Mouse (Mus musculus) CH12.LX (cell line): ENCODE data around the gene Kctd8. TPM values are rescaled to one million over a fixed set of nuclear protein-coding genes. Genes with fewer than 3 reads are reported as not detected.
"Not testable (repeated sequence)": the region's sequence is repeated elsewhere in the genome, so short reads cannot be mapped to it uniquely, and the experiment has no call there.

Source experiments
- DNase-seq: peaks from one replicate; pipeline ENCODE4 v3.0.0-alpha.2; 2013; ENCODE audit errors: extremely low read depth
- H3K27ac ChIP-seq: 2 replicates; pipeline ENCODE4 v1.5.1; 2012; ENCODE audit warnings: low read depth, mild to moderate bottlenecking, control low read depth, moderate library complexity; ENCODE audit not compliant: insufficient read depth
- H3K27me3 ChIP-seq: replicated peaks from 2 replicates; pipeline ENCODE3; 2012; ENCODE audit warnings: inconsistent platforms
- H3K36me3 ChIP-seq, 2 experiments: replicated peaks in 1 of 2; 2 replicates each; pipeline versions ENCODE3 to v1.6.1; 2012; ENCODE audit warnings: inconsistent platforms in 1 of 2, low read length in 1 of 2, mild to moderate bottlenecking in 1 of 2, mixed read lengths in 1 of 2, moderate library complexity in 1 of 2; ENCODE audit not compliant: control insufficient read depth in 1 of 2, insufficient read depth in 1 of 2
- H3K4me1 ChIP-seq, 2 experiments: 2 replicates each; pipeline ENCODE4 v1.6.1; 2012; ENCODE audit warnings: inconsistent platforms in 1 of 2, moderate library complexity in 1 of 2; ENCODE audit not compliant: insufficient read depth in 2 of 2, control insufficient read depth in 1 of 2
- H3K4me2 ChIP-seq: 2 replicates; pipeline ENCODE4 v1.6.1; 2012; ENCODE audit warnings: low read depth, mild to moderate bottlenecking, control low read depth; ENCODE audit not compliant: poor library complexity, insufficient read depth, severe bottlenecking
- H3K4me3 ChIP-seq, 3 experiments: fragments of 150-350 bp in 1 of 3; sonication (generic) in 1 of 3; replicated peaks in 1 of 3; 2 replicates each; pipeline versions ENCODE3 to v1.5.1; 2011 to 2012; ENCODE audit warnings: low read depth in 2 of 3, low read length in 2 of 3, mild to moderate bottlenecking in 2 of 3, moderate library complexity in 2 of 3, control low read depth in 1 of 3, improper control_type of control experiment in 1 of 3, inconsistent platforms in 1 of 3, mixed read lengths in 1 of 3; ENCODE audit not compliant: poor library complexity in 1 of 3
- H3K79me2 ChIP-seq: replicated peaks from 2 replicates; pipeline ENCODE4 v1.6.1; 2012; ENCODE audit warnings: mild to moderate bottlenecking, moderate library complexity; ENCODE audit not compliant: control insufficient read depth, poor library complexity, insufficient read depth, severe bottlenecking; ENCODE audit errors: extremely low read depth
- H3K9ac ChIP-seq: 2 replicates; pipeline ENCODE4 v1.6.1; 2012; ENCODE audit warnings: low read depth, mild to moderate bottlenecking, control low read depth, moderate library complexity; ENCODE audit not compliant: insufficient read depth
- H3K9me3 ChIP-seq: replicated peaks from 2 replicates; pipeline ENCODE3; 2012; ENCODE audit warnings: low read length, inconsistent platforms, mixed read lengths
- BHLHE40 ChIP-seq: IDR thresholded peaks from 2 replicates; pipeline ENCODE4 v1.6.1; 2011; ENCODE audit warnings: mild to moderate bottlenecking, low read depth, low read length, improper control_type of control experiment
- CHD1 ChIP-seq: IDR thresholded peaks from 2 replicates; pipeline ENCODE4 v1.6.1; 2012; ENCODE audit warnings: low read depth, low read length, improper control_type of control experiment, inconsistent platforms
- E2F4 ChIP-seq: IDR thresholded peaks from 2 replicates; pipeline ENCODE4 v1.6.1; 2011; ENCODE audit warnings: low read depth, low read length, improper control_type of control experiment; ENCODE audit not compliant: insufficient replicate concordance
- ELF1 ChIP-seq: IDR thresholded peaks from 2 replicates; pipeline ENCODE4 v1.6.1; 2014; ENCODE audit warnings: low read depth, mild to moderate bottlenecking, inconsistent platforms, low read length, improper control_type of control experiment
- HCFC1 ChIP-seq: IDR thresholded peaks from 2 replicates; pipeline ENCODE4 v1.6.1; 2012; ENCODE audit warnings: low read depth, mild to moderate bottlenecking, inconsistent platforms, low read length, improper control_type of control experiment
- MAZ ChIP-seq: IDR thresholded peaks from 2 replicates; pipeline ENCODE4 v1.6.1; 2012; ENCODE audit warnings: low read depth, mild to moderate bottlenecking, inconsistent platforms, low read length, improper control_type of control experiment, moderate library complexity
- MEF2A ChIP-seq: IDR thresholded peaks from 2 replicates; pipeline ENCODE4 v1.6.1; 2014; ENCODE audit warnings: low read depth, mild to moderate bottlenecking, inconsistent platforms, low read length, improper control_type of control experiment, borderline replicate concordance
- MXI1 ChIP-seq: IDR thresholded peaks from 2 replicates; pipeline ENCODE4 v1.6.1; 2011; ENCODE audit warnings: mild to moderate bottlenecking, low read depth, low read length, improper control_type of control experiment
- NELFE ChIP-seq: IDR thresholded peaks from 2 replicates; pipeline ENCODE4 v1.6.1; 2011; ENCODE audit warnings: low read depth, low read length, improper control_type of control experiment
- POLR2AphosphoS2 ChIP-seq: IDR thresholded peaks from 2 replicates; pipeline ENCODE4 v1.6.1; 2011; ENCODE audit warnings: low read depth, low read length, improper control_type of control experiment
- SIN3A ChIP-seq: IDR thresholded peaks from 2 replicates; pipeline ENCODE4 v1.6.1; 2012; ENCODE audit warnings: low read length, improper control_type of control experiment, inconsistent platforms
- TCF12 ChIP-seq: IDR thresholded peaks from 2 replicates; pipeline ENCODE4 v1.6.1; 2014; ENCODE audit warnings: low read depth, mild to moderate bottlenecking, inconsistent platforms, low read length, improper control_type of control experiment
- UBTF ChIP-seq: IDR thresholded peaks from 2 replicates; pipeline ENCODE4 v1.6.1; 2012; ENCODE audit warnings: low read depth, mild to moderate bottlenecking, inconsistent platforms, low read length, improper control_type of control experiment, moderate library complexity
- USF1 ChIP-seq: IDR thresholded peaks from 2 replicates; pipeline ENCODE4 v1.6.1; 2014; ENCODE audit warnings: low read depth, mild to moderate bottlenecking, inconsistent platforms, low read length, improper control_type of control experiment
- ZKSCAN1 ChIP-seq: IDR thresholded peaks from 2 replicates; pipeline ENCODE4 v1.6.1; 2012; ENCODE audit warnings: low read depth, inconsistent platforms, low read length, improper control_type of control experiment, borderline replicate concordance
- ZNF384 ChIP-seq: IDR thresholded peaks from 2 replicates; pipeline ENCODE4 v1.6.1; 2012; ENCODE audit warnings: low read depth, low read length, improper control_type of control experiment, inconsistent platforms
- dilution Hi-C: fragments of 300-500 bp; cut with MboI; formaldehyde crosslinking; loops from 2 replicates; pipeline ENCODE4 v1.14.3; 2020; ENCODE audit warnings: low sequenced_read_pairs; ENCODE audit not compliant: extremely low pct_unique_long_range_greater_than_20kb, extremely low pct_ligation_motif_present
- in situ Hi-C: fragments of 300-500 bp; cut with MboI; formaldehyde crosslinking; loops from 3 replicates; pipeline ENCODE4 v1.14.3; 2019; ENCODE audit warnings: low sequenced_read_pairs, low pct_ligation_motif_present, low pct_unique_long_range_greater_than_20kb, mixed read lengths
- polyA plus RNA-seq: library from polyadenylated mRNA; unstranded; fragments of >175 nt; gene quantifications from 2 replicates; pipeline ENCODE4 v1.2.1, GENCODE M21; 2012; ENCODE audit warnings: low read depth; ENCODE audit not compliant: insufficient read length
- total RNA-seq, 2 experiments: library from RNA; depleted of rRNA; stranded (reverse); fragments of 300-350 nt in 1 of 2; fragments of >200 nt in 1 of 2; gene quantifications; 2 replicates each; pipeline ENCODE4 v1.2.3; 2012 to 2014

The Kctd8 gene
- total and polyA plus RNA-seq, 3 experiments, result not detected

GRCm38 (mm10) chr5:69233560-69233959 lies 107.9 kb downstream of the Kctd8 start:
- dilution Hi-C loops (no loop called here), in situ Hi-C loops (no loop called here)
- TF ChIP-seq HCFC1, result no peak
- TF ChIP-seq E2F4, result no peak
- TF ChIP-seq CHD1, result no peak
- TF ChIP-seq ZNF384, result no peak
- no peak for TF ChIP-seq NELFE
- no peak for TF ChIP-seq ELF1
- TF ChIP-seq POLR2AphosphoS2, result no peak
- TF ChIP-seq TCF12, result no peak
- no peak for TF ChIP-seq SIN3A
- no peak for TF ChIP-seq MXI1
- no peak for TF ChIP-seq UBTF
- TF ChIP-seq MAZ, result no peak
- TF ChIP-seq USF1, result no peak
- no peak for TF ChIP-seq ZKSCAN1
- TF ChIP-seq MEF2A, result no peak
- TF ChIP-seq BHLHE40, result no peak
- H3K4me3 ChIP-seq, result no peak overlapping the region
- no peaks in the 10 kb centered on the region for H3K27me3 ChIP-seq
- no peak overlapping the region for H3K27ac ChIP-seq
- no peak for DNase-seq
- no peaks in the 10 kb centered on the region for H3K79me2 ChIP-seq
- H3K9me3 ChIP-seq, result no peaks in the 10 kb centered on the region
- H3K4me1 ChIP-seq, result no peaks in the 10 kb centered on the region
- H3K36me3 ChIP-seq, result no peaks in the 10 kb centered on the region
- no peak overlapping the region for H3K4me2 ChIP-seq
- H3K9ac ChIP-seq, result no peak overlapping the region

- H3K79me2 ChIP-seq, H3K9me3 ChIP-seq, DNase-seq, H3K36me3 ChIP-seq, H3K27me3 ChIP-seq, H3K4me1 ChIP-seq, H3K27ac ChIP-seq, in situ Hi-C loops, H3K4me2 ChIP-seq, dilution Hi-C loops, H3K4me3 ChIP-seq, H3K9ac ChIP-seq: not testable (repeated sequence)
Observed at GRCm38 (mm10) chr5:69231649-69232048, 109.8 kb downstream of the Kctd8 start.
